Mouse (Mus musculus): ENCODE measurements around the gene Fgfr1op. TPM values are rescaled to one million over a fixed set of nuclear protein-coding genes. Genes with fewer than 3 reads are reported as not detected.
"Not testable (repeated sequence)": the region's sequence is repeated elsewhere in the genome, so short reads cannot be mapped to it uniquely, and the experiment has no call there.

The Fgfr1op gene
- polyA plus RNA-seq, 2 experiments from 2014 or later = 20.7 to 25.4 TPM

DNA sequence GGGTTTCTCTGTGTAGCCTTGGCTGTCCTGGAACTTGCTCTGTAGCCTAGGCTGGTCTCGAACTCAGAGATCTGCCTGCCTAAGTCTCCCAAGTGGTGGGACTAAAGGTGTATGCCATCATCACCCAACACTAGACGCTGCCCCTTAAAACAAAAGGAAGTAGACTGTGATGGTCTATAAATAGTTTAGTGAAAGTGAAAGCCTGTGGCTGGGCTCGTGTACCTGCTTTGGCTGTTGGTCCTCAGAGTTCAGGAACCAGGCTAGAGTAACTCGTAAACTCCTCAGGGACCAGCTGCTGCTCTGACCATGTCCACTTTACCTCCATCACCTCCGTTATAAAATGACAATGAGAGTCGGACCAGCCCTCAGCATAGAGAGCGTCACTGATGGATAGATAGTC is 5.0 kb downstream of the Fgfr1op start:
- no peak for ATAC-seq

DNA sequence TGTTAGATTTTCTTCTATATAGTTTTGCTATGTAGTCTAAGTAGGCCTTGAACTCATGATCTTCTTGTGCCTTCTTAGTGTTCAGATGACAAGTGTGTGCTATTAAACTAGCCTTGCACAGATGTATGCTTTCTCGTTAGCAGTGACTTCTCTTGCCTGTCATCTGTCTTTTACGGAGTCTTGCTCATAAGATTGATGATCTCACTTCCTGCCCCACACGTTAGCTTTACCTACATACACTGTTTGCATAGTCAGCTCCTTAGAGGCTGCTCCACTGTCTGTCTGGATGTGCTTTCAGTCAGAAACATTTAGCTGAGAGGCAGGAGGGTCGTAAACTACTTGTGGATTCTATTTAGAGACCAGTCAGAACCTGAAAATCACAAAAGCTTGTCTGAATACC is 5.8 kb downstream of the Fgfr1op start:
- peak; percentile 85 for ATAC-seq

DNA sequence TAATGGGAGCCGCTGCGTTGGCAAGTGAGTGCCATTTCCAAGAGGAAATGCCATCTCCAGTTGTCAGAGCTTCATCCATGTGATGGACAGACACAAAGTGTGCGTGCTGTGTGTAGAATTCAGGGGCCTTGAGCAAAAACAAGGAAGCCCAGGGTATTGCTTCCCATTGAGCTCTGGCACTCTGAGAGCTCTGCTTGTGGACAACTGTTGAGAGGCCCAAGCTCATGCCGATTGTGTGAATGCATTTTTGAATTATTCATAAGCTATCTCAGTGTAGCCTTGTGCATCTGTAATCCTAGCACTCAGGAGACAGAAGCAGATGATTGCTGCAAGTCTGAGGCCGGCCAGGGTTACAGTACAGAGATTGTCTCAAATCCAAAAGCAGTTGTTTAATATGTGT is 11.8 kb downstream of the Fgfr1op start:
- no peak for ATAC-seq

- ATAC-seq = no peak
Observed at GRCm38 (mm10) chr17:8183815-8184214, 18.5 kb downstream of the Fgfr1op start.

- no peak for ATAC-seq
Observed at GRCm38 (mm10) chr17:8184217-8184616, 18.9 kb downstream of the Fgfr1op start.

- no peak for ATAC-seq
Observed at GRCm38 (mm10) chr17:8193678-8194077, 28.4 kb downstream of the Fgfr1op start.

DNA sequence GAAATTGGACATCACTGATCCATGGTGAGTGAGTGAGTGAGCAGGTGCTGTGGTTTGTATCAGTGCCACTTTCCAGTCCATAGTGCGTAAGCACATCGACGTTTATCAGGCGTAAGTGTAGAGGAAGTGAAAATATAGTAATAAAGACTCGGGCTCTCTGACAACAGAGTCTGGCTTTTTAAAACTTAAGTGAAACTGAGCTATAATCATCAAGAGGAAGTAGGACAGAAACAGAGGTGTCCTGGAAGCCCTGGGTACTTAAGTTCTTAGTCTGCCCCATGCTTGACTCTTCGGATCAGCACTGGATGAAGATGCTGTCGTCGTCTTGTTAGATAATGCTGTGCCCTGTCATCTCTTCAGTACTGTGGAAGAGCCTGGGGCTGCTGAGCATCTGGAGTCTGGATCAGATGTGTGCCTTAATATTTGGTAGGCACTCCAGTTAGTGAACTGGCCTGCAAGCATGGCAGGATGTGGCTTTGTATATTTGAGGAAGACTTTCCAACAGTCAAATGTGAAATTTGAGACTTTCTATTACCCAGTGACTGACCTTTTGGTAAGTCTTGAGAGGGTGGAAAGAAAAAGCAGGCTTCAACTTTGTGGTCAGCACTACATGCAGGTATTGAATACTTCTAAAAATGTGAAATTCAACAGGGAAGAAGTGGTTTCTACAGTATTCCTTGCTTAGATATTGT is 30.5 kb downstream of the Fgfr1op start:
- peak; percentile 54 for ATAC-seq

DNA sequence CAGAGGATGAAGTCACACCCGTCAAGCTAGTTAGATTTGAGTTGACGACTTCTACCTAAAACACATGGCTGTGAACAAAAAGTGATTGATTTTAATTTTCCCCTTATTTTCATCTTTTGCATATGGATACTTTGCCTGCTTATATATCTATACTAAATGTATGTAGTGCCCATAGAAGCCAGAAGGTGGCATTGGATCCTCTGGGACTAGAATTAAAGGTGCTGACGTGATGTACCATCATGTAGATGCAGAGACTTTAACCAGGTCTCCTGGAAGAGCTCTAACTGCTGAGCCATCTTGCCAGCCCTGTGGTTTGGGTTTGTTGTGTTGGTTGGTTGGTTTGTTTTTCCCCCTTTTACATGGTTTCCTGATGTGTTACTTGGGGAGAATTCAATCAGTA is 32.4 kb downstream of the Fgfr1op start:
- ATAC-seq = peak; percentile 59

DNA sequence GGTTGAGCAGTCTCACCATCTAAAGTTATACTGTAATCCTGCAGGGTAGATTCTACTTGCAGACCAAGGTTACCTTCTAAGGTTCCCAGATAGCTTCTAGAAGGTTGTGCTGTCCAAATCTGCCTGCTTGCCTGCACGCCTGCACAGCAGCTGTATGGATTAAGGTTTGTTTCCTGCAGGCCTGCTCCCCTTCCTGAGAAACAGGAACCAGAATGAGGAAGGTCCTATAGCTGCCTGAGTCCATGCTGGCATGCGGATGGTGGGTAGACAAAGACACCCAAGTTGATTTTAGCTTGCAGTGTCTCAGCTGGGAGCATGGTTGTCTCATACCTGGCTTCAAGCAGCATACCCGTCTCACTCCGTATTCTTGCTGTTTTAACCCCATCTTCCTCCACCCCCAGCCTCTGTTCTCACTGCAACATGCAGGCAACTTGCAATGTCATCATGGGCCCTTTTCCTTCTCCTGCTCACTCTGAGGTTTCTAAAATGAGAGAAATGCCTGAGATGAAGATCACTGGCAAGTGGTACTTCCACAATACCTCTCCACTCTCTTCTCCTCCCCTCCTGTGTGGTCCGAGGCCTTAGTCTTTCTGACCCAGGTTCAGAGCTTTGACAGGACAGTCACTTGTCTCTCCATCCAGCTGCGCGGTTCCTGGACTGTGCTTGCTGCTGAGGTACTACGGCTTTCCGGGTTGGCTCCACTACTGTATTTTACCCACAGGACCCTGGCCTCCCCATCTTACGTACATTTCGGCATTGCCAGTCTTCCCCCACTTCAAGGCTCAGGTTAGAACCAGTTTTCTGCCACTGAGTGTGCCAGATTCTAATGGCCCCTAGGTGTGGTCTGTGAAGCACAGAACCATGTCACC is 34.0 kb downstream of the Fgfr1op start:
- ATAC-seq = no peak

DNA sequence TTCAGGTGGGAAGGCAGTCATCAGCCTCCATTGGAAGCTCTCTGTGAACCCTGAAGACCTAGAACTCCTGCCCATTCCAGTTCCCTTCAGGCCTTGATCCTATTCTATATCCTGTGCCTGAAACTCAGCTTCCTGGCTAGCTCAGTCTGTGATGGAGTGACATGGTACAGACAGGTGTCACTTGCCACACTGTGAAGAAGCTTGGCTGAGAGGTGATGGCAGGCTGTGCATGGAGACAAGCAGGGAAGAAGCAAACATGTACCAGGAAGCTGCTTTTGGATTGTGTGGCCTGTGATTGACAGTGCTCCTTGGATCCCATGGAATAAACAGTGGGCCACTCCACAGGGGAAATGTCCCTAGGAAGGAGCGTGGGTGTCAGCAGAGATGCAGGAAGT is 34.6 kb downstream of the Fgfr1op start:
- no peak for ATAC-seq

- peak; percentile 22 for ATAC-seq
Observed at GRCm38 (mm10) chr17:8203487-8203886, 38.2 kb downstream of the Fgfr1op start.

- ATAC-seq = not testable (repeated sequence)
Observed at GRCm38 (mm10) chr17:8205221-8205631, 39.9 kb downstream of the Fgfr1op start.

DNA sequence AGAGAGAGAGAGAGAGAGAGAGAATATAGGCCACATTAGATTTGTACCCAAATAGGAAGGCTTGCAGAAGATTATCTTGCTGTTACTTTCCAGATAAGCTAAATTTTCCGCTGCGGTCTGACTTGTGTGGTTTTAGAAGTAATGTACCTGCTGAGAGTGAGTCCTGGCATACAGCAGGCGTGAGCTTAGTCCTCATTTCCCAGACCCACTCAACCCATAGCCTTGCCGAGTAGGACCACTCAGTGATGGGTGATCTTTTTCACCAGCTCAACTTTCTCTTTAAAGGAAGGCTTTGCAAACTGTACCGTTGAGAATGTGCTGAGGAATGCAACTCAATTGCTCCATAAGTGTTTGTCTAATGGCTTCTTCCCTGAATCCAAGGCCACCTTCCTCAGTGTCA is 41.4 kb downstream of the Fgfr1op start:
- no peak for ATAC-seq

DNA sequence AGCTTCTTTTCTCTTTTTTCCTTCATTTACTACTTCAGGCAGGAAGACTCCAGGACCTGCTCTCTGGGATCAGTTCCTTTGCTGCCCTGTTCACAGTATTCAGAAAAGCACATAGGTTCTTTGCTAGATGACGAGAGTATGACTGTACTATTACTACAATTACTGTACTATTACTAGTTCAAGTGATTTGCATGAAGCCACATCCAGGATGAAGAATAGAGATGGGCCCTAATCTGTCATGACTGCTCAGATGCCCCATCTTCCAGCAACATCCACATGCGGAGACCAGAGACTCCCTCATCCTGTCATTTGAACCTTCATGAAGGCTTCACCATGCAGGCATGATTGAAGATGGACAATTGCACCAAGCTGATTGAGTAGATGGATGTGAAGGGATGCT is 44.4 kb downstream of the Fgfr1op start:
- peak; percentile 53 for ATAC-seq

- ATAC-seq = peak; percentile 67
Observed at GRCm38 (mm10) chr17:8210170-8210569, 44.9 kb downstream of the Fgfr1op start.

- ATAC-seq = no peak
Observed at GRCm38 (mm10) chr17:8210675-8211074, 45.4 kb downstream of the Fgfr1op start.

GRCm38 (mm10) chr17:8211399-8211798 is 46.1 kb downstream of the Fgfr1op start:
- ATAC-seq = peak; percentile 26

DNA sequence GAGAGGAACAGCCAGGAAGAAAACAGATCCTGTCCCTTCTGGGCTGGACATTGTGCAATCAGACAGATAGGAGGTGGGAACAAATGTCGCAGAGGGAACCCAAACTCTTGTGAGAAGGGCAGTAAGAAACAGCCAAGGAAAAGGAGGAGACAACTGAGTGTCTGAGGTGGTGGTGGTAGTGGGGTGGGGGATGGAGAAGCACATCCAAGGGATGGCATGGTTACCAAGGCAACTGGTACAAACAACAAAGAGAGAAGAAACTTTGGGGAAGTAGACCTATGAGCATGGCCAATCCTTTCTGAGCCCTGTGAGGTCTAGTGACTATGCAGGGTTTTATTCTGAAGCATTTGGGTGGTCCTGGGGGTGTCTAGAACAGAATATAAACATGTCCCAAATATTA is 49.1 kb downstream of the Fgfr1op start:
- no peak for ATAC-seq

DNA sequence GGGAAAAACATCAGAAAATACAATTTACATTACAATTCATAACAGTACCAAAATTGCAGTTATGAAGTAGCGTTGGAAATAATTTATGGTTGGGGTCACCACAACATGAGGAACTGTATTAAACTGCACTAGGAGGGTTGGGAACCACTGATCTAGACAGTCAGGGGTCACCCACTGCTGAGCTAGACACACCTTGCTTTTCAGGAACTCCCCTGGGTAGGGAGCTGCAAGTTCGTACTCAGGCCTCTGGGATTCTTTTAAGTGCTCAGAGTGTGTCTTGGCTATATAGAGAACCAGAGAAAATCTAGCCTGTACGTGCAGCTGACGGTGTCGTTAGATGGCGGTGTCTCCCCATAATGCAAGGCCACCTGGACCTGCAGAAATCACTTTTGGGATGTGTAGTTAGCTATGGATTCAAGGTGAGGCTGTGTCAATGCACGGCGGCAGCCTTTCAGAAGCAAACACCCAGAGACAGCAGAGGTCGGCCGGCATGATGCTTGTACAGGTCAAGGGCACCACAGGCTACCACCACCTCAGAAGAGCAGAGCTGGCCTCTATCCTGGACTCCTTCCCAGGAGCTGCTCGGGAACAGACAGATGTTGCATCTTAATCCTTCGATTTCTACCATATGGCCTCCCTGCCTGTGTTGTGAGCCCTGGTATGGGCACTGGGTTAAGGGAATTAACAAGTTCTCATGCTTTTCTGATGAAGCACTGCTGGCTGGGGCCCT is 49.9 kb downstream of the Fgfr1op start:
- ATAC-seq = no peak

DNA sequence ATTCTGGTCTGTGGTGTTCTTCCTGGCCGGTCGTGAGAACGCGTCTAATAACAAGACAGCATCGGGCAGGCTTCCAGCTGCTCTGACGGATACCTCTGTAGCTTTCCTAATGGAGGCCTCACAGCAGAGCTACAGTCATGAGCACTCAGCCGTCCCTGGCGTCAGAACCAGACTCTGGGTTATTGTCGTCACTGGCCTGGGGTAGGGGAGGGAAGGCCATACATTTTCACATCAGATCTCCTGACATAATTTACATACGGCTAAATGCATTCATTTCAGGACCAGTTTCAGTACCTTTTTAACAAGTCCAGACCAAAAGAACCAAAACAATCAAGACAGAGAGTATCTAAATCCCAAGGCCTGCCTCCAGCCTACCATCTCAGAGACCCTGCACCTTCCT is 57.9 kb downstream of the Fgfr1op start:
- no peak for ATAC-seq

DNA sequence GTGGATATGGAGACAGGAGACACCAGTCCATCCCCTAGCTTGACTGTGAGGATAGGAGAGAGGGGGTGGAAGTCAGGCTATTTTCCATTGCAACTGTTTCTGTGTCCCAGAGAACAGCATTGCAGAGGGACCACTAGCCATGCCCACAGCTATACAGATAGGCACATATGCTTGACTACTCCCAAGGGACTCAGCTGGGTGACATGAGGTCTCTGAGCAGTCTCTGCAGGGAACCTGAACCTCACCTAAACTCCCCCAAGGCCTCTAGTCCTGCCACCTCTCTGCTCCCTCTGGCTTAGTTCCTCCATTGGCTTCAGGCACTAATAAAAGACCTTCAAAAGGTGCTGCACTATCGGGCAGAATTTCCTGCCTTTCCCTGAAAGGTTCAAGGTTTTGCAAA is 58.8 kb downstream of the Fgfr1op start:
- no peak for ATAC-seq

DNA sequence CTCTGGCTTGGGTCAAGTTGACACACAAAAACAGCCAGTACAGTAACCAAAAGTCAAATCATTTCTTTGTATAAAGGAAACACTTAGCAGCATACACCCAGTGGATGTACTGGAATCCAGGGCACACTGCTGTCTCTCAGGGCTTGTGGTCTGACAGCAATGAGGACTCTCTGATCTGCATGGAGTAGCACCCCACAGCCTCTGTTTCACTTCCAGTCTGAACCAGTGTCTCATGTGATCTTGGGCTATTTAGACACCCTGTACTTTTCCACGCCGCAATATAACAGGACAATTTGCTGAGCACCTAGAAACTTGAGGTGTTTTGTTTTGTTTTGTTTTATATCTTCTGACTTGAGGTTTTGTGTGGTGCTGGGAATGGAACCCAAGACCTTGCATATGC is 59.9 kb downstream of the Fgfr1op start:
- ATAC-seq = no peak

DNA sequence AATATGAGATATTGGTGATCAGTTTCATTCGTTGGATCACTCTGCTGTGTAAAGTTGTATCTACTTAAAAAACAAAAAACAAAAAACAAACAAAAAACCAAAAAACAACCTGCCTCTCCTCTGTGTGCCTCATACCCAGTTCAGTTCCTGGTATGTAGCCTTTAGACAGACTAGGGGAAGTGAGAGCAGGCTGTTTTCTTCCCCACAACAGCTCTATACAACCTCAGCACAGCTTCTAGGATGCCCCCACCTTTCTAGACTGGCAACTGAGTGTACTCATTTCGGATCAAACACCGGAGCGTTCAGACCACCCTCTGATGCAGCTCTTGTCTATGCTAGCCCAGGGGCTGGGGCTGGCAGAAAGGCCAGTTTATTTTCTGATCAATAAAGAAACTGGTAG is 60.4 kb downstream of the Fgfr1op start:
- no peak for ATAC-seq
